Mouse (Mus musculus) testis, adult 2 months (tissue): Measurements from ENCODE around the gene Vwc2.

Source experiments
- CTCF ChIP-seq: fragments of 200-500 bp; IDR thresholded peaks from 2 replicates; pipeline ENCODE4 v1.5.1; 2012; ENCODE audit warnings: low read depth, mild to moderate bottlenecking, inconsistent platforms, low read length, moderate library complexity; ENCODE audit not compliant: control insufficient read depth, insufficient read depth, insufficient replicate concordance
- POLR2A ChIP-seq: fragments of 200-500 bp; IDR thresholded peaks from 2 replicates; pipeline ENCODE4 v1.6.1; 2012; ENCODE audit warnings: low read depth, mild to moderate bottlenecking, inconsistent platforms, low read length, moderate library complexity; ENCODE audit not compliant: control insufficient read depth

- no peak for TF ChIP-seq CTCF
- no peak for TF ChIP-seq POLR2A
These were observed 109.1 kb downstream of the Vwc2 start for GRCm38 (mm10) chr11:11223162-11223561.
